Mouse (Mus musculus): Measurements from ENCODE around the gene Klf8. TPM values are rescaled to one million over a fixed set of nuclear protein-coding genes. Genes with fewer than 3 reads are reported as not detected.

Klf8 gene
- polyA plus RNA-seq, 1 experiment from 2014 or later = 2.6 TPM

- Histone ChIP-seq H3K9ac (peak overlapping the region; percentile 65), H3K36me3 (no peaks in the 10 kb centered on the region), H3K27ac (no peak overlapping the region; the same call in 1 of the 2 replicates), H3K9me3 (no peaks in the 10 kb centered on the region), H3K27me3 (peaks cover 37% of the 10 kb centered on the region), H3K4me2 (peak overlapping the region; percentile 64), H3K4me1 (no peaks in the 10 kb centered on the region), H3K4me3 (peak overlapping the region; percentile 49)
- WGBS = 19% methylated on average over 43 of the region's 43 CpGs
- ATAC-seq (ENCODE audit: insufficient number of reproducible peaks, insufficient read depth, low FRiP score, low TSS enrichment, low read depth) = peak; percentile 74
Measured at GRCm38 (mm10) chrX:153359331-153360215, 122.3 kb downstream of the Klf8 start.

GRCm38 (mm10) chrX:153360216-153360590, 122.9 kb downstream of the Klf8 start:
- ATAC-seq (ENCODE audit: insufficient number of reproducible peaks, insufficient read depth, low FRiP score, low TSS enrichment, low read depth) = no peak
- peaks cover 36% of the 10 kb centered on the region for H3K27me3 ChIP-seq
- H3K27ac ChIP-seq = no peak overlapping the region
- 23% methylated on average over 15 of the region's 15 CpGs for WGBS
- peak overlapping the region; percentile 65 for H3K9ac ChIP-seq
- H3K36me3 ChIP-seq = no peaks in the 10 kb centered on the region
- peak overlapping the region; percentile 64 for H3K4me2 ChIP-seq
- H3K4me3 ChIP-seq = peak overlapping the region; percentile 49
- H3K4me1 ChIP-seq = no peaks in the 10 kb centered on the region
- H3K9me3 ChIP-seq = no peaks in the 10 kb centered on the region

GRCm38 (mm10) chrX:153360666-153361269, 123.5 kb downstream of the Klf8 start:
- Histone ChIP-seq H3K27ac (no peak overlapping the region), H3K27me3 (peaks cover 34% of the 10 kb centered on the region), H3K9ac (no peak overlapping the region), H3K36me3 (no peaks in the 10 kb centered on the region), H3K4me2 (peak overlapping the region; percentile 64), H3K4me1 (no peaks in the 10 kb centered on the region), H3K4me3 (peak overlapping the region; percentile 49), H3K9me3 (no peaks in the 10 kb centered on the region)
- 26% methylated on average over 9 of the region's 9 CpGs for WGBS
- ATAC-seq (ENCODE audit: insufficient number of reproducible peaks, insufficient read depth, low FRiP score, low TSS enrichment, low read depth) = no peak

GRCm38 (mm10) chrX:153366754-153367153, 129.5 kb downstream of the Klf8 start:
- ATAC-seq (ENCODE audit: insufficient number of reproducible peaks, insufficient read depth, low FRiP score, low TSS enrichment, low read depth) = no peak
- H3K4me1 ChIP-seq = no peaks in the 10 kb centered on the region
- H3K27ac ChIP-seq = no peak overlapping the region
- H3K36me3 ChIP-seq = no peaks in the 10 kb centered on the region
- no peaks in the 10 kb centered on the region for H3K9me3 ChIP-seq
- no peak overlapping the region for H3K9ac ChIP-seq
- WGBS = 40% methylated on average over 5 of the region's 5 CpGs
- no peak overlapping the region for H3K4me3 ChIP-seq
- peaks cover under 1% of the 10 kb centered on the region; the same call in 1 of the 2 replicates for H3K27me3 ChIP-seq
- H3K4me2 ChIP-seq = no peak overlapping the region

DNA sequence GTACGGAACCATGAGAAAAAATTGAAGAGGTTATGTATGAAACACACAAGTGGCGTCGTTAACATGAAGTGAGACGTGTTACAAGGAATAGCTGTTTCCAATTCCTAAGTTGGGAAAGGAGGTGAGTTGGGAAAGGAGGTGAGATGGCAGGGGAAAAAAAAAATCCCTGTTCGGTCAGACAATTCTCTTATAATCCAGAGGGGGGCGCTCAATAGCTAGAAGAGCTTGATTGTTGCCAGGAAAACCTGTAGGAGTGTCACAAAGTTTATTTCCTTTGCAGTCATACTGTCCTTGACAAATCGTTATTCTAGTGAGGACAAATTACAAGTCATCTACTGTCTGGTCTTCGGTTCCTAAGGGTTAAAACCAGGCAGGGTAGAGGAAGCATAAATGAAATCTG, 132.5 kb downstream of the Klf8 start:
- 35% methylated on average over 8 of the region's 8 CpGs for WGBS
- Histone ChIP-seq H3K9ac (no peak overlapping the region), H3K27me3 (no peaks in the 10 kb centered on the region), H3K4me3 (no peak overlapping the region), H3K4me1 (no peaks in the 10 kb centered on the region), H3K4me2 (no peak overlapping the region), H3K9me3 (no peaks in the 10 kb centered on the region), H3K27ac (no peak overlapping the region), H3K36me3 (no peaks in the 10 kb centered on the region)
- ATAC-seq (ENCODE audit: insufficient number of reproducible peaks, insufficient read depth, low FRiP score, low TSS enrichment, low read depth) = no peak

- H3K4me1 ChIP-seq = no peaks in the 10 kb centered on the region
- no peak overlapping the region for H3K27ac ChIP-seq
- no peak overlapping the region for H3K4me3 ChIP-seq
- H3K36me3 ChIP-seq = no peaks in the 10 kb centered on the region
- H3K27me3 ChIP-seq = no peaks in the 10 kb centered on the region
- ATAC-seq (ENCODE audit: insufficient number of reproducible peaks, insufficient read depth, low FRiP score, low TSS enrichment, low read depth) = no peak
- H3K9ac ChIP-seq = no peak overlapping the region
- WGBS = 75% methylated on average over 3 of the region's 3 CpGs
- H3K9me3 ChIP-seq = no peaks in the 10 kb centered on the region
- H3K4me2 ChIP-seq = no peak overlapping the region
Measured at GRCm38 (mm10) chrX:153375105-153375504, 137.8 kb downstream of the Klf8 start.

DNA sequence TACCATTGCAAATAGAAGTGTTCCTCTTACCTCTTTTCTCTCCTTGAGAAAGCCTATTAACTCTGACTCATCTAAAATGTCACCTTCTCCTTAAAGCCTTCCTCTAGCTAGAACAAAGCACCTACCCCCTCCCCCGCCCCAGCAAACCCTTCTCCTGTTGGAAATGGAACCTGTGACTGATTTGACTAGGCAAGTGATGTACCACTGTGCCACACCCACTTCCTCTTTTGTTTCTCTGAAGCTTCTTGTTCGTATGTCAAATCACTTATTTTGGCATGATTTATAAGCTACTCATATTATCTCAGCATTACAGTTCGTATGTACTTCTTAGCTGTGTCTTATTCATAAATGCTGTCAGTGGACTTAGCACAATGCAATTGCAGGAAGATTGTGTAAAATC, 144.5 kb downstream of the Klf8 start:
- 69% methylated on average over 3 of the region's 3 CpGs for WGBS

GRCm38 (mm10) chrX:153389291-153389690, 152.0 kb downstream of the Klf8 start:
- Histone ChIP-seq H3K9ac (no peak overlapping the region), H3K27me3 (no peaks in the 10 kb centered on the region), H3K4me3 (no peak overlapping the region), H3K27ac (no peak overlapping the region), H3K9me3 (no peaks in the 10 kb centered on the region), H3K36me3 (no peaks in the 10 kb centered on the region), H3K4me2 (no peak overlapping the region), H3K4me1 (no peaks in the 10 kb centered on the region)
- no peak for ATAC-seq (ENCODE audit: insufficient number of reproducible peaks, insufficient read depth, low FRiP score, low TSS enrichment, low read depth)
- 45% methylated on average over 2 of the region's 2 CpGs for WGBS

More for the DNA sequence above, 144.5 kb downstream of the Klf8 start:
- H3K4me3 ChIP-seq = no peak overlapping the region
- H3K9me3 ChIP-seq = no peaks in the 10 kb centered on the region
- H3K4me2 ChIP-seq = no peak overlapping the region
- ATAC-seq (ENCODE audit: insufficient number of reproducible peaks, insufficient read depth, low FRiP score, low TSS enrichment, low read depth) = no peak
- H3K27ac ChIP-seq = no peak overlapping the region
- no peaks in the 10 kb centered on the region for H3K27me3 ChIP-seq
- H3K9ac ChIP-seq = no peak overlapping the region
- no peaks in the 10 kb centered on the region for H3K4me1 ChIP-seq
- H3K36me3 ChIP-seq = no peaks in the 10 kb centered on the region

- H3K9ac ChIP-seq = no peak overlapping the region
- H3K9me3 ChIP-seq = no peaks in the 10 kb centered on the region
- no peak overlapping the region for H3K4me3 ChIP-seq
- H3K36me3 ChIP-seq = no peaks in the 10 kb centered on the region
- ATAC-seq (ENCODE audit: insufficient number of reproducible peaks, insufficient read depth, low FRiP score, low TSS enrichment, low read depth) = no peak
- no peak overlapping the region for H3K4me2 ChIP-seq
- H3K27me3 ChIP-seq = peaks cover 3% of the 10 kb centered on the region; the same call in 1 of the 2 replicates
- no peaks in the 10 kb centered on the region for H3K4me1 ChIP-seq
- H3K27ac ChIP-seq = no peak overlapping the region
- 90% methylated on average over 5 of the region's 5 CpGs for WGBS
Measured at GRCm38 (mm10) chrX:153417067-153417466, 179.8 kb downstream of the Klf8 start.

GRCm38 (mm10) chrX:153433659-153434293, 196.5 kb downstream of the Klf8 start:
- Histone ChIP-seq H3K4me1 (no peaks in the 10 kb centered on the region), H3K4me2 (no peak overlapping the region), H3K36me3 (no peaks in the 10 kb centered on the region), H3K27ac (no peak overlapping the region), H3K9ac (no peak overlapping the region), H3K9me3 (no peaks in the 10 kb centered on the region), H3K4me3 (no peak overlapping the region), H3K27me3 (peaks cover 5% of the 10 kb centered on the region; the same call in 1 of the 2 replicates)
- 48% methylated on average over 5 of the region's 5 CpGs for WGBS
- no peak for ATAC-seq (ENCODE audit: insufficient number of reproducible peaks, insufficient read depth, low FRiP score, low TSS enrichment, low read depth)

GRCm38 (mm10) chrX:153439573-153439972, 202.3 kb downstream of the Klf8 start:
- Histone ChIP-seq H3K9me3 (no peaks in the 10 kb centered on the region), H3K27me3 (peaks cover 2% of the 10 kb centered on the region; the same call in 1 of the 2 replicates), H3K4me2 (no peak overlapping the region), H3K4me3 (no peak overlapping the region), H3K27ac (no peak overlapping the region), H3K9ac (no peak overlapping the region), H3K4me1 (no peaks in the 10 kb centered on the region), H3K36me3 (no peaks in the 10 kb centered on the region)
- ATAC-seq (ENCODE audit: insufficient number of reproducible peaks, insufficient read depth, low FRiP score, low TSS enrichment, low read depth) = no peak
